Mouse (Mus musculus) activated CD4-positive, CD25-positive, alpha-beta regulatory T cell, adult 9 weeks (primary cell): ENCODE results near the gene Olfr392. TPM values are rescaled to one million over a fixed set of nuclear protein-coding genes. Genes with fewer than 3 reads are reported as not detected.

Source experiments
- polyA plus RNA-seq: library from polyadenylated mRNA; unstranded; fragments of 100-300 nt; shearing (Covaris generic); gene quantifications from one replicate; pipeline ENCODE4 v1.2.1, GENCODE M21; 2017

Gene Olfr392
- not detected for polyA plus RNA-seq

DNA sequence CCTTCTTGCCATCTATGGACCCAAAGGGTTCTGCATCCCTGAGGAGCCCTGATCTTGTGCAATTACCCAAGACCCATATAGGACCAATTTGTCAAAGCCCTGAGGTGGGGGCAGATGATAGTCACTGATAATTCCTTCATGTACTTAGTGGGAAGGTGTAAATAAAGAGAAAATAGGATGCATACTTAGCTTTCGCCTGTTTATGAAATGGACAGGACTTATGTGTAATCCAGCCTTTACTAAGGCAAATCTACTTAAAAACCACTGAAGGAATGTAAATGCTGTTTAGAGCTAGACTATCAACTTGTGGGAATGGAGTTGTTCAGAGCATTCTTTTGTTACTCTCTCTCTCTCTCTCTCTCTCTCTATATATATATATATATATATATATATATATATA lies at the start of gene Olfr392:
Olfr392 (minus strand) TSS at position 101 of the 400 bp plus-strand sequence.

DNA sequence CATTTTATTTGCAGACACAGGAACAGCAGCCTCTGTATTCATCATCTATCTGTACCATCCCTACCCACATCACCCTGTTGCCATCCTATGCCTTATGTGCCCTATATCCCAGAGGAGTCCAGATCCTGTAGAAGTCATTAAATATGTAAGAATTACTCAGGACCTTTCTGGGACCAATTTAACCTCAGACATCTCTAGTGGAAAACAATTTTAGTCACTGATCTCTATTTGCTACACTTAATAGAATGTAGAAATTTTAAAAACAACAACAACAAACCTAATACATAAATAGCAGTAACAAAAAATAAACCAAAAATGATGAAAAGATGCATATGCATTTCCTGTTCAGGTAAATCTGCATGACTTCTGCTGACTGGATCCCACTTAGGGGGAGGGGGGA lies 34.5 kb upstream of the Olfr392 start, which contains the start of gene Olfr393:
Olfr393 (minus strand) TSS at position 101 of the 400 bp plus-strand sequence.

DNA sequence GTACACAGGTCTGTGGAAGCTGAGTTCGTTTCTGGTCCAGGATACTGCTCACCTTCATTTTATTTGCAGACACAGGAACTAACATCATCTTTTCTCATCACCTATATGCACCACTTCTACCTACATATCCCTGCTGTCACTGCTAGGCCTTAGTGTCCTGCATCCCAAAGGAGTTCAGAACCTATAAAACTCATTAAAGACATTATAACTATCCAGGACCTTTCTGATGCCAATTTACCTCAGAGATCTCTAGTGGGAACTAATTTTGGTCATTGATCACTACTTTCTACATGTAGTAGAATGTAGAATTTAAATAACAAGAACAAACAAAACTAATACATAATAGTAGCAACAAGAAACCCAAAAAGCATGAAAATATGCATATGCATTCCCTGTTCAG lies 13.9 kb downstream of the Olfr392 start, which contains the start of gene Olfr391-ps:
Olfr391-ps (minus strand) TSS at position 101 of the 400 bp plus-strand sequence.

DNA sequence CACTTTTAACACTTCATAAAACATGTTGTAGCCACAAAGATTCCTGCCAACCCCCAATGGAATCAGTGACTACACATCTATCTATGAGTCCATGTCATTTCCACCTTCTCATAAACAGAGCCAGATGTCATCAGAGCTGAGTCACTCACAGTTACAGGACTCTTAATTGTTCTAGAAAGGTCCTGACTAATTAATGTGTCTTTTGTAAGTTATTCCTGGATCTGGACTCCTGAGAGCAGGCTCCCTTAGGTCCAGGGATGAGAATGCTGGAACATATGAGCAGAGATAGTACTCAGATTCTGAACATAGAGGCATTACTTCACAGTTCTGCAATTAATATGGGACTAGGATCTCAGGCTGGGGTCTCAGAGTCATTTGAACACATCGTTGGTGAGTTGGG lies 34.2 kb downstream of the Olfr392 start, which contains the start of gene Olfr390:
Olfr390 (plus strand) TSS at position 301 of the 400 bp plus-strand sequence.

DNA sequence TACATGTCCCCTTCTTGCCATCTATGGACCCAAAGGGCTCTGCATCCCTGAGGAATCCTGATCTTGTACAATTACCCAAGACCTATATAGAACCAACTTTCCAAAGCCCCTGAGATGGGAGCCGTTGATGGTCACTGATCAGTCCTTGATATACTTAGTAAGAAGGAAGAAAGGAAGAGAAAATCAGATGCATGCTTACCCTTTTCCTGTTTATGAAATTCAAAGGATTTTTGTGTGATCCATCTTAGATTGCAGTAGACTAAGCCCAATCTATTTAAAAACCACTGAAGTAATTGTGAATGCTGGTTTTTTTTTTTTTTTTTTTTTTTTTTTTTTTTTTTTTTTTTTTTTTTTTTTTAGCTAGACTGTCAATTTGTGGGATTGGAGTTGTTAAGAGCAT lies 36.2 kb downstream of the Olfr392 start, which contains the start of gene Olfr389:
Olfr389 (minus strand) TSS at position 101 of the 400 bp plus-strand sequence.

Other genes starting within 250 kb of the Olfr392 start
- gene Olfr385, start 224.0 kb downstream of the Olfr392 start, polyA plus RNA-seq, result not detected
- not detected for gene Olfr384, start 218.5 kb downstream of the Olfr392 start, polyA plus RNA-seq
- gene Zfp735, start 128.3 kb downstream of the Olfr392 start, polyA plus RNA-seq, result not detected
- not detected for gene Olfr389, start 36.3 kb downstream of the Olfr392 start, polyA plus RNA-seq
- gene Olfr390, start 34.1 kb downstream of the Olfr392 start, polyA plus RNA-seq, result not detected
- not detected for gene Olfr391-ps, start 14.0 kb downstream of the Olfr392 start, polyA plus RNA-seq
- not detected for gene Olfr393, start 34.4 kb upstream of the Olfr392 start, polyA plus RNA-seq
- gene Olfr394, start 73.7 kb upstream of the Olfr392 start, polyA plus RNA-seq, result not detected
- not detected for gene Olfr395, start 92.2 kb upstream of the Olfr392 start, polyA plus RNA-seq
- not detected for gene Olfr23, start 119.6 kb upstream of the Olfr392 start, polyA plus RNA-seq
- not detected for gene Olfr397, start 143.8 kb upstream of the Olfr392 start, polyA plus RNA-seq
- not detected for gene Olfr398, start 173.4 kb upstream of the Olfr392 start, polyA plus RNA-seq
- gene Olfr139, start 239.5 kb upstream of the Olfr392 start, polyA plus RNA-seq, result not detected
- not detected for gene Olfr399, start 239.6 kb upstream of the Olfr392 start, polyA plus RNA-seq